Mouse (Mus musculus) left cerebral cortex, postnatal 25 days (tissue): ENCODE data around the gene Cracr2a. TPM values are rescaled to one million over a fixed set of nuclear protein-coding genes. Genes with fewer than 3 reads are reported as not detected.

ENCODE experiments used
- DNase-seq, 2 experiments: peaks; one replicate each; pipeline ENCODE4 v3.0.0; 2022; ENCODE audit warnings: low spot score in 2 of 2, mixed read lengths in 1 of 2
- intact Hi-C: fragments of 180-260 bp; cut with DNase I; formaldehyde crosslinking; loops from one replicate; pipeline ENCODE4 v1.15.1; 2025
- total RNA-seq, 2 experiments: library from RNA; stranded (reverse); gene quantifications; 2 replicates each; pipeline ENCODE4 v1.2.3; 2021

The Cracr2a gene
- total RNA-seq, 2 experiments from 2014 or later, result 1.8 to 2.8 TPM

DNA sequence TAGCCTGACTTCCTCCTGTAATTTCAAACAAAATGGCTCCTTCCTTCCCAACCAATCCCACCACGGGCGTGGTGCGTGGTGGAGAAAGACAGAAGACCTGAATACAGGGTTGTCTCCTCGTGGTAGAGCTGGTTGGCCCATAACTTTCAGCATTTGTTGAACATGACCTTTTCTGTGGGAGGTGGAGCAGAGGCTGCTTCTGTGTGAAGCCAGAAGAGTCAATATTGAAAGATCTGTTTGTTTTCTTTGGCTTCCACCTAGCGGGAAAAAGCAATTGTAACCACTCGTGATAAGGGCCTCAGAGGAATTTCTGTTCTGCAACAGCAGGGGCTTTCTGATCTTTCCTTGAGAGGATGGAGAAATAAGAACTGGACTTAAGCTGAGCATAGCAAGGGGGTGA, 5.6 kb upstream of the Cracr2a start:
- DNase-seq, result no peak
- intact Hi-C loops, result no loop called here

DNA sequence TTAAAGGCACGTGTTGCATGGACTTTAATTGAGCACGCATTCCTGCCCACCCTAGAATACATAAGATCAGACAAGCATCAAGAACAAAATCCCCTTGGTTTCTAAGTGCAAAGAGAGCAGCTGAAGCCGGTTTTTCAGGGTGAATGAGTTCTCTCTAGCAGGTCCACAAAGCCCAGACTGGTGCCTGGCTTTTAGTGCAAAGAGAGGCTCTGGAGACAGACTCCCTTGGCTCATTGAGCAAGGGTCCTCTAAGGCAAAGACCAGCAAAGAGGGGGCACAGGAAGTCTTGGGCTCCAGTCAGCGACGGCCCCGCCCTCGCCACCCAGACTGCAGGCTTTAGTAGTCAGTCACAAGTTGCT, 287 bp upstream of the Cracr2a start:
- intact Hi-C loops, result loop anchor here (2.0 kb wide), 1 partner anchor 22 kb away; no protein-coding TSS in a partner anchor
- no peak for DNase-seq

DNA sequence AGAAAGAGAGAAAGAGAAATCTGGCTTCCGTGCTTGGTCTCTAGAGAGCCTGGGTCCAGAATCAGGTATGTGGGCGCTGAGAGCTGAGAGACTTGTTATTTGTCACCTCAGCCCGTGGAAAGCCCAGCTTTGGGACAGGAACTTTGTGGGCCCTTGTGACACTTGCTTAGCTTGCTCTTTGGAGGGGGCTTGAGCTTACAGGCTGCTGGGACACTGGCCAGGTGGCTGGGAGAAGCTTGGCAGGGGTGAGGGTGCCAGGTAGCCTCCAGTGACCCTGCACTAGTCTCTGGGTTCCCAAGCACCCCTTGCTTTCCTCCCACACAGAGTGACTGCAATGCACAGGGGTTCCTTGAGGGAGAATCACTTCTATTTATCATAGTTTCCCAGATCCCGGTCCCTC, 2.4 kb downstream of the Cracr2a start:
- intact Hi-C loops, result no loop called here
- DNase-seq, result no peak

DNA sequence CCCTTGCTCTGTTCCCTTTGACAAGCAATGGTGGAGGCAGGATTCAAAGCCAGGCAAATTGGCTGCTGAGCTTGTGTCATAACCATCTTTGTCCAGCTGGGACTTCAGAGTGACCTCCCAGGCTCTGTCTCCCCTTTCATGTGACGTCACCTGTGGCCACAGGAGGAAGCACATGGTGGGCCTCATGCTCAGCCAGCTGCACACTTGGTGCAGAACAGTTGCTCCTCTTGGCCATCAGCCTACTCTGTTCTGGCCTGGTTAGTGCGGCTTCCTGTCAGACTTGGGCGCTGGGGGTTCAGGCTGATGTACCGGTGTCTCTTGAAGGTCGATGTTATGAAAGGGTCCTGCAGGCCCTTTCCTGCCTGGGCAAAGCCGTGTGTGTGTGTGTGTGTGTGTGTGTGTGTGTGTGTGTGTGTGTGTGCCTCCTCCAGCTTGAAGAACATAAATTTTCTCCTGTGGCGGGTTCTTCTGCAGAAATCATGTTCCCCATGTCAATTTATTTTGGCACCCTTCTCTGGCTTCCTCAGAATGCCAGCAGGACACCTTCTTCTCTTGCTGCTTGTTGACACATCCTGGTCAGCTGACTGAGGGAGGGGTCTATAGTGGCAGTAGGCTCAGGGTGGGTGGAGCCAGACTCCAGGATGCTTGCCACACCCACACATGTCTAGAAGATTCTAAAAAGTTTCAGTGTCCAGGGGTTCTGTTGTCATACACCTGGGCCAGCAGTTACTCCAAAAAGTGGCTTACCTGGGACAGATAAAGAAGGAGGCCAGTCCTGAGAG, 5.0 kb downstream of the Cracr2a start:
- intact Hi-C loops, result no loop called here
- no peak for DNase-seq

DNA sequence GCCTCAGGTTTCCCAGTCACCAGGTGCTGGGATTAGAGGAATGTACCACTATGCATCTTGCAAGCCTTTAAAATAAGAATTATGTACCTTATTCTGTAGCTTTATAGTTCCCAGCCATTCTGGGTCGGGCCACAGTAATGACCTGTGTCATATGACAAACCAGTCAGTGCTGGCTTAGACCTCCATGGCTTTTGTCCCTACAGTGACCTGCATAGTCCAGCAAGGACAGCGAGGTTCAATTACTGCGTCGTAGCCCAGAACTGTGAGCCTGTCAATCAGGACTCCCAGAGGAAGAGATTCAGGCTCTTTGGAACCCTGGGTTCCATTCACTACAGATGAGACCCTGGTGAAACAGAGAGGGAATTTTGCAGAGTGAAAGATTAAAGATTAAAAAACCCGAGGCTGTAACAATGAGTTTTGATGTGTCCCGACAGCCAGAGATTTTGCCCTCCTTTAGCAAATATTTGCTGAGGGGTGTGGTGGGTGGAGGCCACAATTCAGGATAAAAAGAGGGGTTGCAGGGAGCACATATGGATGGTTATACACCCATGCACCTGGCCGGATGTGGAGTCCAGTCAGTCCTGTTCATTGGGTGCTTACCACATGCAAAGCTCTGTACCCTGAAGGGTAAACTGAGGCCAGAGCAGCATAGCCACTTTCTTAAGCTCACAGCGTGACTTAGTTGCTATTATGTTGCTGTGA, 10.9 kb downstream of the Cracr2a start:
- no peak for DNase-seq
- intact Hi-C loops, result no loop called here

DNA sequence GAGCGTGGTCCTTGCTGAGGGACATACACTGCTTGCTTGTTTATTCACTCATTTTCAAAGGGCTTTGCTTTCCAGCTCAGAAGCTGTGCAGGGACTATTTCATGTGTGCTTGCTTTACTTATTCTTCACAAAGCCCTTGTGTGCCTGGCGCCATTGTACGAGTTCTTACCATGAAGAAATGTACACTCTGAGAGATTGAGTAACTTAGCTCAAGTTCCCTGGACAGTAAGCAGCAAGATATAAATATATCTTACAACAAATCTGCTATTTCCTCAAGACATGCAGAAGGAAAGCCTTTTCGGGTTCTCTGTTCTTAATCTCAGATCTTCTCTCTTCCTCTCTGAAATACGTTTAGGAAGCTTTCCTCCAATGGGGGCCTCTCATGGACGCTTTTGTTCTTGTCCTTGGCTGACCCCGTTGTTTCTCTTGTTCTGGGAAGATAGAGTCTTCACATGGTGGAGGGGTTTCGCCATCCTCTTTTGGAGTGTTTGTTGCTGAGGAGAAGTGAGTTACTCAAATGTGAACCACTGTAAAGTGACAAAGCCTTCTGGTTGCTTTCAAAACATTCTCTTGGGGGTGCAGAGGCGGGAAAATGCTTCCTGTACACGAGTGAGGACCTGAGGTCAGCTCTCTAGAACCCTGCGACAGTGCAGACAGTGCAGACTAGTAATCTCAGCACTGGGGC, 12.8 kb downstream of the Cracr2a start:
- intact Hi-C loops, result no loop called here
- DNase-seq, result no peak

DNA sequence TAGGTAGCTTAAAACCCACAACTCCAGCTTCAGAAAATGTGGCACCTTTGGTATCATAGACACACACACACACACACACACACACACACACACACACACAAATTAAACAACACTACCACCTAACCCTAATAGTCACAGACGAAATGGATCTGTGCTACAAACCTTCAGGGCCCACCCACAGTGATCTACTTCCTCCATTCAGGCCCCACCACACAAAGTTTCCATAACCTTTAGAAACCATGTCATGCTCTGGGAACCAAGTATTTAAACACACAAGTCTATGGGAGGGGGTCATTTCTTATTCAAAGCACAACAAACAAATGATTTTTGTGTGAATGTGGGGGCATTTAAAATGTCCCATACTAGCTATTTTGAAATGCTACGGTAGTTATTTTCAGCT, 14.1 kb downstream of the Cracr2a start:
- intact Hi-C loops, result no loop called here
- no peak for DNase-seq

GRCm38 (mm10) chr6:127577688-127578087, 16.6 kb downstream of the Cracr2a start:
- DNase-seq, result no peak
- intact Hi-C loops, result no loop called here

GRCm38 (mm10) chr6:127578316-127578715, 17.2 kb downstream of the Cracr2a start:
- intact Hi-C loops, result no loop called here
- no peak for DNase-seq

DNA sequence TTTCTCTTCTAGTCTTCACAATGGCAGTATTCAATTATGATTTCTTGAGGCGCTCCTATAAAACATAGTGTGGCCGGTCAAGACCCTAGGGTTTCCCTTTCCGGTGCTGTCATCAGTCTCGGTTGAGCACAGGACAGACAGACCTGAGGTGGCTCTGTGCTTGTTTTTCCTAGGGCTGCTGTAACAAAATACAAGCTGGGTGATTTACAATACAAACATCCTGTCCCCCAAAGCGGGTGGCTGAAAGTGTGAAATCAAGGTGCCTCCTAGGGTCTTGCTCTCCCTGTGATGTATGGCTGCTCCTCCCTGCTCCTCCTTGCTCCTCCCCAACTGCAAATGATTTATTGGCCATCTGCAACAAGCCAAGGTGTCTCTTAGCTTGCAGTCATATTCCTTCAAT, 17.7 kb downstream of the Cracr2a start:
- intact Hi-C loops, result no loop called here
- DNase-seq, result no peak

- intact Hi-C loops, result loop anchor here (2.0 to 5.0 kb wide), 3 partner anchors 21 to 80 kb away; partner anchors contain the start of gene Cracr2a
- DNase-seq, result no peak
Measured at GRCm38 (mm10) chr6:127581915-127582314, 20.8 kb downstream of the Cracr2a start.

GRCm38 (mm10) chr6:127582391-127583176, 21.4 kb downstream of the Cracr2a start:
- intact Hi-C loops, result loop anchor here (2.0 to 5.0 kb wide), 3 partner anchors 22 to 80 kb away; partner anchors contain the start of gene Cracr2a
- DNase-seq, result peak; percentile 85 to 89

DNA sequence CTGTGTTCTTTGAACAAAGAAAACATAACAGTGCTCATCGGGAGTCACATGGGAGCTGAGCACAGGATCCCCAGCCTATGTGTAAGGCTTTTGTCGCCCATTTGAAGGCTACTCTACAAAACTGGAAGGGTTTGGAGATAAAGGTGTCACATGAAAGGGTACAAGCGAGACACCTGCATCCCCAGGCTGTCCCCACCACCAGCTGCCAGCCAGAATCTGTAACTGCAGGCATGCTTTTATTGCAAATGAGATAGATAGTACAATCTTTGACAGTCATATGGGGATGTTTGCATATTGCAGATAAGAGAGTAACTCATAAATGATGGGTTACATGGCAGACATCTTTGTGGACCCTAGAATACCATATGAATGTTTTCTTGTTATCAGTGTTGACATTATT, 30.3 kb downstream of the Cracr2a start:
- DNase-seq, result no peak
- intact Hi-C loops, result no loop called here

- peak in 1 of 2 experiments; percentile 44 for DNase-seq
- intact Hi-C loops, result no loop called here
Measured at GRCm38 (mm10) chr6:127593487-127593886, 32.3 kb downstream of the Cracr2a start.

DNA sequence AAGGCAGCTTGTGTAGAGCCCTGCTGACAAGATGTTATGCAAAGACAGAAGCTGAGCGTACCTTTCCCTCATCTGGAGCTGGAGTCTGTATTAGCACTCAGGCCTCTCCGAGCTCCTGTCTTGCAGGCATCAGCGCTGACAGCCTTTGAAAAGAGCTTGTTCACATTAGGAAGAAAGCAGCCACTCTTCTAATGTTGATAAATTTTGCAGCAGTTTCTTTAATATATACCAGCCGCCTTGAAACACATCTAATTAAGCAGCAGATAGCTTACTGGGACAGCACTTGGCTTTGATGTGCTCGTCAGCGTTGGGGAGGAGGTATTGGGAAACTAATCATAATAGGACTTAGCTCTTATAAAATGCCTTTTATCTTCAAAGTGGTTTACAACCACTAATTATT, 38.1 kb downstream of the Cracr2a start:
- DNase-seq, result no peak
- intact Hi-C loops, result no loop called here

DNA sequence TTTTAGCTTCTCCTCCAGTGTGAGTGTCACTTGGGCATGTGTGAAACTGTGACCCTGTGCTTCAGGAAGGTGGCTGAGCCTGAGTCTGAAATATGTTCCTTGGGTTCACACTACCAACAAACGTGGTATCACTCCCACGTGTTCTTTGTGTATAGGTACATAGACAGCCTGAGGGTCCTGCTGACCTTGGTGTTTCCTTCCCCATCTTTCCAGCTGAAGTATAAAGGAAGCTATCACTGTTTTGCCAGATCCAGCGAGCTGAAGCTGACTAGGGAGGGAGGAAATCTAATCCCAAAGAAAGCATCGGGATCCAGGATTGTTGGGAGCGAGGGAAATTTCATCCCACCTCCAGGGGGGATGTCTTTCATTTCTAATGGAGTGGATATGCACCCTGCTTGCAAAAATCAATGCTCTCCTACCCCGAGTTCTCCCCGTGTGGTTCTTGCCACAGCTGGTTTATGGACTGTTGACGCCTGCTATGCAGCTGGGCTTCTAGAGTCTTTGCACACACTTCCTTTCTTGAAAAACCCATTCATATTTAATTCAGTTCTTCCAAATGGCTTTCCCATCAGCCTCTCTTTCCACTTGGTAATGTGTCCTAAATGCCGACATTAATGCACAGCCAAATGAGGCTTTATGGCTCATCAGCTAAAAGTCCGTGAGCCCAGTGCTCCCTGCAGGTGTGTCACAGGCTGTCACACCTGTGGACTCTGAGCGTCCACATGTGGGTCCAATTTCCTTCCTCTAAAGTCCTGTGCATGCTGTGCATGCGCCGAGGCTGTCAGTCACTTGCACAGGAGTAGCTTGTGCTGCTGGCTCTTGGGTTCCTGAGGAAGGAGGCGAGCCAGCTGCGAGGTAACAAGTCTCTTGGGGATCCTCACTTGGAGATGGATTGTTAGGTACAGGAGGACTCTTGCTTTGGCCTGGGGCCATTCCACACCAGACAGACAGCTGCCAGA, 44.2 kb downstream of the Cracr2a start:
- DNase-seq, result no peak
- intact Hi-C loops, result no loop called here

DNA sequence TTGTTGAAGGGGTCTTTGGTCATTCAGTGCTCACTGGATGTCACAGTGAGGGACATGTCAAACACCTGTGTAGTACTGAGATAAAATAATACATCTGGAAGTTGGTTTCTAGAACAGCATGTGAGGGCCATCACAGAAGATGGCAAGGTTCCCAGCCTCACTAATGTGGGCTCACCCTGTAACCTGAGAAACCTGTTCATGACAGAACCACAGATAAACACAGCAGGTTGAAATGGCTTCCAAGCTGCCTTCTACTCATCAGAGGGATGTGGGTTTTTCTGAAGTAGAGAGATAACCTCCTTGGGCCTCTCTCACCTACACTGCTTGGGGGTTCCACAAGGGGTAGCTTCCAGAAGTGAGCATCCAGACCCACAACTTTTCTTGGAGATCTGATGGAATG, 48.5 kb downstream of the Cracr2a start:
- DNase-seq, result no peak
- intact Hi-C loops, result no loop called here

GRCm38 (mm10) chr6:127611216-127611615, 50.1 kb downstream of the Cracr2a start:
- intact Hi-C loops, result no loop called here
- DNase-seq, result no peak
